Mouse (Mus musculus) ES-E14 (cell line): ENCODE results near the gene Myo16. TPM values are rescaled to one million over a fixed set of nuclear protein-coding genes. Genes with fewer than 3 reads are reported as not detected.

Experiments
- DNase-seq: peaks from one replicate; pipeline ENCODE4 v3.0.0-alpha.2; 2013; ENCODE audit warnings: low read depth, low spot score
- H3K27ac ChIP-seq: 2 replicates; pipeline ENCODE4 v1.5.1; 2012; ENCODE audit warnings: low read depth, mild to moderate bottlenecking, low read length, moderate library complexity, mixed read lengths; ENCODE audit not compliant: poor library complexity, insufficient read depth, severe bottlenecking
- H3K36me3 ChIP-seq: 2 replicates; pipeline ENCODE4 v1.6.1; 2012; ENCODE audit warnings: mild to moderate bottlenecking, low read length, moderate library complexity, mixed read lengths; ENCODE audit not compliant: control insufficient read depth, poor library complexity, insufficient read depth, severe bottlenecking
- H3K4me1 ChIP-seq, 2 experiments: fragments of 150-350 bp in 1 of 2; sonication (generic) in 1 of 2; 2 replicates each; pipeline ENCODE4 v1.6.1; 2012; ENCODE audit warnings: low read length in 2 of 2, mild to moderate bottlenecking in 1 of 2, mixed read lengths in 1 of 2; ENCODE audit not compliant: control insufficient read depth in 2 of 2, insufficient read depth in 2 of 2, poor library complexity in 1 of 2
- H3K4me3 ChIP-seq, 2 experiments: fragments of 150-350 bp in 1 of 2; sonication (generic) in 1 of 2; 2 replicates each; pipeline ENCODE4 v1.5.1; 2012; ENCODE audit warnings: low read length in 2 of 2, low read depth in 1 of 2, mild to moderate bottlenecking in 1 of 2, mixed read lengths in 1 of 2; ENCODE audit not compliant: insufficient read depth in 1 of 2, poor library complexity in 1 of 2, severe bottlenecking in 1 of 2
- H3K9ac ChIP-seq: 2 replicates; pipeline ENCODE4 v1.6.1; 2012; ENCODE audit warnings: low read depth, mild to moderate bottlenecking, low read length, mixed read lengths; ENCODE audit not compliant: poor library complexity, insufficient read depth, severe bottlenecking
- H3K9me3 ChIP-seq: fragments of 150-350 bp; sonication (generic); 2 replicates; pipeline ENCODE4 v1.6.1; 2012; ENCODE audit warnings: low read depth, mild to moderate bottlenecking, low read length; ENCODE audit not compliant: control insufficient read depth, insufficient read depth
- CHD2 ChIP-seq: IDR thresholded peaks from 2 replicates; pipeline ENCODE4 v1.6.1; 2014; ENCODE audit warnings: mild to moderate bottlenecking, low read depth, low read length, inconsistent platforms
- HCFC1 ChIP-seq: IDR thresholded peaks from 2 replicates; pipeline ENCODE4 v1.6.1; 2012; ENCODE audit warnings: low read length, inconsistent platforms, borderline replicate concordance; ENCODE audit not compliant: insufficient read depth
- MAFK ChIP-seq: IDR thresholded peaks from 2 replicates; pipeline ENCODE4 v1.6.1; 2014; ENCODE audit warnings: mild to moderate bottlenecking, low read depth, low read length, inconsistent platforms; ENCODE audit not compliant: insufficient read depth
- ZC3H11A ChIP-seq: IDR thresholded peaks from 2 replicates; pipeline ENCODE4 v1.6.1; 2012; ENCODE audit warnings: low read depth, mild to moderate bottlenecking, inconsistent platforms, low read length, borderline replicate concordance
- ZNF384 ChIP-seq: IDR thresholded peaks from 2 replicates; pipeline ENCODE4 v1.6.1; 2012; ENCODE audit warnings: low read depth, low read length, inconsistent platforms
- in situ Hi-C, 2 experiments: fragments of 600-800 bp; cut with MboI; formaldehyde crosslinking; loops; one replicate each; pipeline ENCODE4 v1.15.1; 2025; ENCODE audit warnings: low sequenced_read_pairs in 2 of 2, inconsistent platforms in 1 of 2; ENCODE audit not compliant: unreplicated experiment in 2 of 2
- total RNA-seq: library from RNA; depleted of rRNA; stranded (reverse); fragments of 300-350 nt; gene quantifications from 2 replicates; pipeline ENCODE4 v1.2.3, GENCODE M21; 2012

Gene Myo16
- total RNA-seq, 1 experiment = 0.09 TPM

GRCm38 (mm10) chr8:10249156-10249555, 95.4 kb downstream of the Myo16 start:
- in situ Hi-C loops = no loop called here

GRCm38 (mm10) chr8:10255741-10256140, 102.0 kb downstream of the Myo16 start:
- H3K4me3 ChIP-seq = no peak overlapping the region
- no peak overlapping the region for H3K27ac ChIP-seq
- no peaks in the 10 kb centered on the region for H3K9me3 ChIP-seq
- in situ Hi-C loops = no loop called here
- no peak for TF ChIP-seq ZNF384
- no peaks in the 10 kb centered on the region for H3K4me1 ChIP-seq
- no peak overlapping the region for H3K9ac ChIP-seq
- DNase-seq = no peak
- H3K36me3 ChIP-seq = no peaks in the 10 kb centered on the region

More at GRCm38 (mm10) chr8:10249156-10249555, 95.4 kb downstream of the Myo16 start:
- H3K4me3 ChIP-seq = no peak overlapping the region
- H3K9me3 ChIP-seq = no peaks in the 10 kb centered on the region
- DNase-seq = peak; percentile 11
- 0 out of 4 replicates have a peak, but pooled peaks cover 0 to 2% of the 10 kb centered on the region in 2 experiments for H3K4me1 ChIP-seq
- H3K36me3 ChIP-seq = no peaks in the 10 kb centered on the region
- no peak overlapping the region for H3K9ac ChIP-seq
- H3K27ac ChIP-seq = no peak overlapping the region
- TF ChIP-seq MAFK (no peak), CHD2 (no peak), ZC3H11A (no peak), ZNF384 (no peak), HCFC1 (no peak)

- in situ Hi-C loops = no loop called here
- DNase-seq = no peak
- Histone ChIP-seq H3K9ac (no peak overlapping the region), H3K9me3 (no peaks in the 10 kb centered on the region), H3K27ac (no peak overlapping the region), H3K36me3 (no peaks in the 10 kb centered on the region), H3K4me3 (no peak overlapping the region), H3K4me1 (no peaks in the 10 kb centered on the region)
- TF ChIP-seq ZC3H11A (no peak), CHD2 (no peak), ZNF384 (no peak), MAFK (no peak), HCFC1 (no peak)
Observed at GRCm38 (mm10) chr8:10256563-10256962, 102.9 kb downstream of the Myo16 start.

- H3K4me1 ChIP-seq = no peaks in the 10 kb centered on the region
- H3K36me3 ChIP-seq = no peaks in the 10 kb centered on the region
- no peak overlapping the region for H3K4me3 ChIP-seq
- in situ Hi-C loops = no loop called here
- DNase-seq = no peak
- TF ChIP-seq MAFK (no peak), CHD2 (no peak), ZNF384 (no peak)
- H3K9me3 ChIP-seq = no peaks in the 10 kb centered on the region
- H3K9ac ChIP-seq = no peak overlapping the region
- H3K27ac ChIP-seq = no peak overlapping the region
Observed at GRCm38 (mm10) chr8:10270094-10270493, 116.4 kb downstream of the Myo16 start.

- H3K36me3 ChIP-seq = no peaks in the 10 kb centered on the region
- in situ Hi-C loops = no loop called here
- H3K4me1 ChIP-seq = no peaks in the 10 kb centered on the region
- no peak overlapping the region for H3K9ac ChIP-seq
- H3K9me3 ChIP-seq = no peaks in the 10 kb centered on the region
- H3K27ac ChIP-seq = no peak overlapping the region
- DNase-seq = no peak
- no peak overlapping the region for H3K4me3 ChIP-seq
- TF ChIP-seq CHD2 = no peak
- no peak for TF ChIP-seq ZNF384
- no peak for TF ChIP-seq MAFK
- no peak for TF ChIP-seq ZC3H11A
- no peak for TF ChIP-seq HCFC1
Observed at GRCm38 (mm10) chr8:10292600-10292999, 138.9 kb downstream of the Myo16 start.
